Mouse (Mus musculus): ENCODE results near the gene Gm17334. TPM values are rescaled to one million over a fixed set of nuclear protein-coding genes. Genes with fewer than 3 reads are reported as not detected.

Gene Gm17334
- polyA plus RNA-seq, 1 experiment from 2014 or later = 0.30 TPM

GRCm38 (mm10) chr11:53735682-53736245 is 37.2 kb downstream of the Gm17334 start:
- 22% methylated on average over 17 of the region's 17 CpGs for WGBS
- ATAC-seq (ENCODE audit: low FRiP score, low TSS enrichment) = peak; percentile 88
- Histone ChIP-seq H3K9me3 (ENCODE audit: low read length) (no peaks in the 10 kb centered on the region), H3K9ac (replicated peaks; ENCODE audit: low read length) (peak overlapping the region; percentile 29; the same call in 1 of the 2 replicates), H3K27me3 (ENCODE audit: insufficient read depth, low read length) (no peaks in the 10 kb centered on the region), H3K36me3 (ENCODE audit: insufficient read depth, low read length) (no peaks in the 10 kb centered on the region), H3K4me1 (ENCODE audit: insufficient read depth, low read length) (no peaks in the 10 kb centered on the region), H3K27ac (ENCODE audit: low read length) (no peak overlapping the region), H3K4me2 (replicated peaks; ENCODE audit: low read depth, low read length) (peak overlapping the region; percentile 52), H3K4me3 (ENCODE audit: low read length) (peak overlapping the region; percentile 20)

GRCm38 (mm10) chr11:53734970-53735681 is 37.9 kb downstream of the Gm17334 start:
- H3K36me3 ChIP-seq (ENCODE audit: insufficient read depth, low read length) = no peaks in the 10 kb centered on the region
- no peaks in the 10 kb centered on the region for H3K27me3 ChIP-seq (ENCODE audit: insufficient read depth, low read length)
- no peaks in the 10 kb centered on the region for H3K4me1 ChIP-seq (ENCODE audit: insufficient read depth, low read length)
- H3K9me3 ChIP-seq (ENCODE audit: low read length) = no peaks in the 10 kb centered on the region
- no peak overlapping the region for H3K9ac ChIP-seq (replicated peaks; ENCODE audit: low read length)
- 73% methylated on average over 18 of the region's 18 CpGs for WGBS
- H3K4me2 ChIP-seq (replicated peaks; ENCODE audit: low read depth, low read length) = no peak overlapping the region
- no peak overlapping the region for H3K4me3 ChIP-seq (ENCODE audit: low read length)
- ATAC-seq (ENCODE audit: low FRiP score, low TSS enrichment) = no peak
- no peak overlapping the region for H3K27ac ChIP-seq (ENCODE audit: low read length)

- Histone ChIP-seq H3K27me3 (ENCODE audit: insufficient read depth, low read length) (no peaks in the 10 kb centered on the region), H3K4me1 (ENCODE audit: insufficient read depth, low read length) (no peaks in the 10 kb centered on the region), H3K9me3 (ENCODE audit: low read length) (no peaks in the 10 kb centered on the region), H3K4me3 (ENCODE audit: low read length) (no peak overlapping the region), H3K36me3 (ENCODE audit: insufficient read depth, low read length) (no peaks in the 10 kb centered on the region), H3K4me2 (replicated peaks; ENCODE audit: low read depth, low read length) (no peak overlapping the region), H3K9ac (replicated peaks; ENCODE audit: low read length) (no peak overlapping the region), H3K27ac (ENCODE audit: low read length) (no peak overlapping the region)
- no peak for ATAC-seq (ENCODE audit: low FRiP score, low TSS enrichment)
- WGBS = 67% methylated on average over 2 of the region's 2 CpGs
Observed at GRCm38 (mm10) chr11:53734431-53734830, 38.6 kb downstream of the Gm17334 start.

GRCm38 (mm10) chr11:53733824-53734223 is 39.2 kb downstream of the Gm17334 start:
- Histone ChIP-seq H3K4me1 (ENCODE audit: insufficient read depth, low read length) (no peaks in the 10 kb centered on the region), H3K9me3 (ENCODE audit: low read length) (no peaks in the 10 kb centered on the region), H3K27ac (ENCODE audit: low read length) (no peak overlapping the region), H3K4me2 (replicated peaks; ENCODE audit: low read depth, low read length) (no peak overlapping the region), H3K27me3 (ENCODE audit: insufficient read depth, low read length) (no peaks in the 10 kb centered on the region), H3K36me3 (ENCODE audit: insufficient read depth, low read length) (no peaks in the 10 kb centered on the region), H3K4me3 (ENCODE audit: low read length) (no peak overlapping the region), H3K9ac (replicated peaks; ENCODE audit: low read length) (no peak overlapping the region)
- ATAC-seq (ENCODE audit: low FRiP score, low TSS enrichment) = no peak
- WGBS = 87% methylated on average over 7 of the region's 7 CpGs

- no peaks in the 10 kb centered on the region for H3K4me1 ChIP-seq (ENCODE audit: insufficient read depth, low read length)
- H3K9ac ChIP-seq (replicated peaks; ENCODE audit: low read length) = no peak overlapping the region
- H3K27ac ChIP-seq (ENCODE audit: low read length) = no peak overlapping the region
- no peaks in the 10 kb centered on the region for H3K36me3 ChIP-seq (ENCODE audit: insufficient read depth, low read length)
- H3K9me3 ChIP-seq (ENCODE audit: low read length) = no peaks in the 10 kb centered on the region
- no peak for ATAC-seq (ENCODE audit: low FRiP score, low TSS enrichment)
- H3K4me2 ChIP-seq (replicated peaks; ENCODE audit: low read depth, low read length) = no peak overlapping the region
- 85% methylated on average over 8 of the region's 8 CpGs for WGBS
- H3K4me3 ChIP-seq (ENCODE audit: low read length) = no peak overlapping the region
- H3K27me3 ChIP-seq (ENCODE audit: insufficient read depth, low read length) = no peaks in the 10 kb centered on the region
Observed at GRCm38 (mm10) chr11:53732244-53732643, 40.7 kb downstream of the Gm17334 start.

- WGBS = 97% methylated on average over 7 of the region's 7 CpGs
- H3K27ac ChIP-seq (ENCODE audit: low read length) = no peak overlapping the region
- no peaks in the 10 kb centered on the region for H3K27me3 ChIP-seq (ENCODE audit: insufficient read depth, low read length)
- H3K4me2 ChIP-seq (replicated peaks; ENCODE audit: low read depth, low read length) = no peak overlapping the region
- H3K4me1 ChIP-seq (ENCODE audit: insufficient read depth, low read length) = no peaks in the 10 kb centered on the region
- H3K9me3 ChIP-seq (ENCODE audit: low read length) = no peaks in the 10 kb centered on the region
- no peak overlapping the region for H3K4me3 ChIP-seq (ENCODE audit: low read length)
- H3K9ac ChIP-seq (replicated peaks; ENCODE audit: low read length) = no peak overlapping the region
- no peaks in the 10 kb centered on the region for H3K36me3 ChIP-seq (ENCODE audit: insufficient read depth, low read length)
- ATAC-seq (ENCODE audit: low FRiP score, low TSS enrichment) = no peak
Observed at GRCm38 (mm10) chr11:53731457-53731856, 41.5 kb downstream of the Gm17334 start.

Small RNA genes within 50 kb of the gene (microRNA-seq; reads per million reads assigned to microRNA genes)
- gene Mir7671 = not detected

Other genes with a start within 250 kb of the Gm17334 start
- gene Kif3a, start 205.8 kb downstream of the Gm17334 start, polyA plus RNA-seq (2015; fragmentation: Nextera tagmentation; extraction: Ambion mirVana) = 62.8 and 72.5 TPM in 2 replicates
- gene Il4, start 154.5 kb downstream of the Gm17334 start, polyA plus RNA-seq (2015; fragmentation: Nextera tagmentation; extraction: Ambion mirVana) = 0.36 and 0.97 TPM in 2 replicates
- not detected in 2 replicates for gene Il13, start 138.5 kb downstream of the Gm17334 start, polyA plus RNA-seq (2015; fragmentation: Nextera tagmentation; extraction: Ambion mirVana)
- 24.9 TPM in 2 replicates for gene Rad50, start 65.9 kb downstream of the Gm17334 start, polyA plus RNA-seq (2015; fragmentation: Nextera tagmentation; extraction: Ambion mirVana)
- gene Il5, start 52.4 kb downstream of the Gm17334 start, polyA plus RNA-seq (2015; fragmentation: Nextera tagmentation; extraction: Ambion mirVana) = not detected in 2 replicates
- gene Irf1, start 3.2 kb downstream of the Gm17334 start, polyA plus RNA-seq (2015; fragmentation: Nextera tagmentation; extraction: Ambion mirVana) = 16.9 and 17.4 TPM in 2 replicates
- gene Gm12216, start 86.1 kb upstream of the Gm17334 start, polyA plus RNA-seq (2015; fragmentation: Nextera tagmentation; extraction: Ambion mirVana) = 1.1 and 2.1 TPM in 2 replicates
- gene Slc22a5, start 118.5 kb upstream of the Gm17334 start, polyA plus RNA-seq (2015; fragmentation: Nextera tagmentation; extraction: Ambion mirVana) = 17.3 and 18.4 TPM in 2 replicates
- 4.2 and 5.4 TPM in 2 replicates for gene Slc22a21, start 207.1 kb upstream of the Gm17334 start, polyA plus RNA-seq (2015; fragmentation: Nextera tagmentation; extraction: Ambion mirVana)

Data from kidney, embryonic 16.5 days (tissue).